Mouse (Mus musculus): ENCODE results near the gene Rnase11. TPM values are rescaled to one million over a fixed set of nuclear protein-coding genes. Genes with fewer than 3 reads are reported as not detected.

The Rnase11 gene
- total and polyA plus RNA-seq, 3 experiments = not detected

GRCm38 (mm10) chr14:51035206-51035605 lies 14.8 kb downstream of the Rnase11 start:
- Histone ChIP-seq H3K9me3 (replicated peaks; ENCODE audit: insufficient read depth, low read length) (no peaks in the 10 kb centered on the region), H3K36me3 (ENCODE audit: control insufficient read depth in 1 of 2, insufficient read depth in 2 of 2, low read length in 2 of 2) (no peaks in the 10 kb centered on the region), H3K79me2 (ENCODE audit: control insufficient read depth, insufficient read depth, low read length, poor library complexity) (no peaks in the 10 kb centered on the region), H3K4me1 (ENCODE audit: control insufficient read depth in 1 of 2, insufficient read depth in 2 of 2, low read length in 2 of 2) (no peaks in the 10 kb centered on the region), H3K27ac (ENCODE audit: control insufficient read depth, low read depth, low read length) (no peak overlapping the region), H3K4me3 (ENCODE audit: control insufficient read depth in 1 of 2, insufficient read depth in 1 of 2, low read depth in 2 of 2, low read length in 2 of 2) (no peak overlapping the region), H3K9ac (ENCODE audit: control insufficient read depth, low read depth, low read length, poor library complexity, severe bottlenecking) (no peak overlapping the region), H3K27me3 (ENCODE audit: control insufficient read depth in 1 of 2, insufficient read depth in 2 of 2, low read length in 2 of 2) (peaks cover 2 to 9% of the 10 kb centered on the region in 2 experiments)
- TF ChIP-seq CHD2 (IDR thresholded peaks at IDR 0.05; ENCODE audit: low read length) = no peak
- no peak for TF ChIP-seq KAT2A (conservative IDR thresholded peaks at IDR 0.05; ENCODE audit: low read depth, low read length)
- DNase-seq (ENCODE audit: low read depth, low spot score) = no peak

- no peak overlapping the region for H3K27ac ChIP-seq (ENCODE audit: control insufficient read depth, low read depth, low read length)
- H3K79me2 ChIP-seq (ENCODE audit: control insufficient read depth, insufficient read depth, low read length, poor library complexity) = no peaks in the 10 kb centered on the region
- H3K4me1 ChIP-seq (ENCODE audit: control insufficient read depth in 1 of 2, insufficient read depth in 2 of 2, low read length in 2 of 2) = peaks cover 0 to 4% of the 10 kb centered on the region in 2 experiments; a peak in 1 of 4 replicates
- H3K4me3 ChIP-seq (ENCODE audit: control insufficient read depth in 1 of 2, insufficient read depth in 1 of 2, low read depth in 2 of 2, low read length in 2 of 2) = no peak overlapping the region
- no peaks in the 10 kb centered on the region for H3K9me3 ChIP-seq (replicated peaks; ENCODE audit: insufficient read depth, low read length)
- peaks cover 2 to 10% of the 10 kb centered on the region in 2 experiments for H3K27me3 ChIP-seq (ENCODE audit: control insufficient read depth in 1 of 2, insufficient read depth in 2 of 2, low read length in 2 of 2)
- peak; percentile 8 for DNase-seq (ENCODE audit: low read depth, low spot score)
- TF ChIP-seq USF1 (IDR thresholded peaks at IDR 0.05; ENCODE audit: low read depth, low read length) (no peak), TCF12 (IDR thresholded peaks at IDR 0.05; ENCODE audit: low read depth, low read length) (no peak), TBP (IDR thresholded peaks at IDR 0.05; ENCODE audit: low read depth, low read length) (no peak), ZNF384 (IDR thresholded peaks at IDR 0.05; ENCODE audit: low read depth, low read length) (no peak)
- no peaks in the 10 kb centered on the region for H3K36me3 ChIP-seq (ENCODE audit: control insufficient read depth in 1 of 2, insufficient read depth in 2 of 2, low read length in 2 of 2)
- no peak overlapping the region for H3K9ac ChIP-seq (ENCODE audit: control insufficient read depth, low read depth, low read length, poor library complexity, severe bottlenecking)
Observed at GRCm38 (mm10) chr14:51027387-51028155, 22.4 kb downstream of the Rnase11 start.

DNA sequence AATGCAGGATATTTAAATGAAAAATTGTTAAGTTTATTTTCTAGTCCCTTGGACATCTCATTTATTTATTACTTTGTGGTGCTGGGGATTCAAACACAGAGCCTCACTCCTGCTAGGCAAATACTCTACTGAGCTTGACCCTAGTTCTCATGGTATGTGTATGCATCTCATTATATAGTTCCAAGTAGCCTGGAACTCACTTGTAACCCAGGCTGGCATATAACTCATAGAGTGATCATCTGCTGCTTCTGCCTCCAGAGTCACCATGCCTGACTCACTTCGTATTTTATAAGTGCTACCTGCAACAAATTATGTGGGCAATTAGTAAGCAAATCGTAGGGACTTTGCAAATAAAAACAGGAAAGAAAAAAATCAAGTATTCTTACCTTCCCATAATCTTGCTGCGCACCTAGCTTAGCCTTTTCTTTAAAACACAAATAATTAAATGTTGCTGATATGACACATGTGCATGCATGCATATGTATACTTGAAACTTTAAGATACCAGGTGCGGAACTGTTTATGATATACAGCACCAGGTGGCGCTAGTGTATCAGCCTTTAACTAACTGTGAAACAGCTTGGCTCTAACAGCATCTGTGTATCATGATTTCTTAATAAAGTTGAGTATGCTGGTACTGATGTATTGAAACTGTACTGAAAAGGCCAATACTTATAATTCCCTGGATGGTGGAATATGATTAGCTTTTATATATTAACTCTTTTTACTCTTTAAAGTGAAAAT lies 23.4 kb downstream of the Rnase11 start:
- Histone ChIP-seq H3K9me3 (replicated peaks; ENCODE audit: insufficient read depth, low read length) (no peaks in the 10 kb centered on the region), H3K4me3 (ENCODE audit: control insufficient read depth in 1 of 2, insufficient read depth in 1 of 2, low read depth in 2 of 2, low read length in 2 of 2) (no peak overlapping the region), H3K9ac (ENCODE audit: control insufficient read depth, low read depth, low read length, poor library complexity, severe bottlenecking) (no peak overlapping the region), H3K4me1 (ENCODE audit: control insufficient read depth in 1 of 2, insufficient read depth in 2 of 2, low read length in 2 of 2) (peaks cover 0 to 4% of the 10 kb centered on the region in 2 experiments; a peak in 1 of 4 replicates), H3K79me2 (ENCODE audit: control insufficient read depth, insufficient read depth, low read length, poor library complexity) (no peaks in the 10 kb centered on the region), H3K27ac (ENCODE audit: control insufficient read depth, low read depth, low read length) (no peak overlapping the region), H3K36me3 (ENCODE audit: control insufficient read depth in 1 of 2, insufficient read depth in 2 of 2, low read length in 2 of 2) (no peaks in the 10 kb centered on the region), H3K27me3 (ENCODE audit: control insufficient read depth in 1 of 2, insufficient read depth in 2 of 2, low read length in 2 of 2) (peaks cover 2 to 10% of the 10 kb centered on the region in 2 experiments; a peak in 3 of 4 replicates)
- peak; percentile 85 for DNase-seq (ENCODE audit: low read depth, low spot score)
- TF ChIP-seq UBTF (IDR thresholded peaks at IDR 0.05; ENCODE audit: borderline replicate concordance, insufficient read depth, low read depth, low read length) (no peak), TBP (IDR thresholded peaks at IDR 0.05; ENCODE audit: low read depth, low read length) (no peak), CHD2 (IDR thresholded peaks at IDR 0.05; ENCODE audit: low read length) (no peak), ZMIZ1 (IDR thresholded peaks at IDR 0.05; ENCODE audit: low read depth, low read length) (no peak), KAT2A (conservative IDR thresholded peaks at IDR 0.05; ENCODE audit: low read depth, low read length) (no peak), POLR2AphosphoS5 (IDR thresholded peaks at IDR 0.05; ENCODE audit: borderline replicate concordance, low read depth, low read length) (no peak), USF1 (IDR thresholded peaks at IDR 0.05; ENCODE audit: low read depth, low read length) (no peak), E2F4 (IDR thresholded peaks at IDR 0.05; ENCODE audit: borderline replicate concordance, low read depth, low read length) (no peak), MAFK (IDR thresholded peaks at IDR 0.05; ENCODE audit: borderline replicate concordance, low read depth, low read length) (no peak), TCF12 (IDR thresholded peaks at IDR 0.05; ENCODE audit: low read depth, low read length) (no peak), MXI1 (IDR thresholded peaks at IDR 0.05; ENCODE audit: low read depth, low read length) (no peak), HCFC1 (IDR thresholded peaks at IDR 0.05; ENCODE audit: low read depth, low read length) (no peak), ZKSCAN1 (IDR thresholded peaks at IDR 0.05; ENCODE audit: low read depth, low read length) (no peak; the same call in 1 of the 2 replicates), ELF1 (IDR thresholded peaks at IDR 0.05; ENCODE audit: low read depth, low read length) (no peak), MYB (IDR thresholded peaks at IDR 0.05; ENCODE audit: low read depth, low read length) (no peak), RAD21 (IDR thresholded peaks at IDR 0.05; ENCODE audit: low read depth, low read length) (peak; percentile 87), TAL1 (IDR thresholded peaks at IDR 0.05; ENCODE audit: low read length) (no peak), NRF1 (IDR thresholded peaks at IDR 0.05; ENCODE audit: insufficient read depth, low read depth, low read length, poor library complexity, severe bottlenecking) (no peak), EP300 (IDR thresholded peaks at IDR 0.05; ENCODE audit: low read depth in 1 of 2, low read length in 2 of 2) (no peak), CTCF (IDR thresholded peaks at IDR 0.05 in 2 of 3, conservative IDR thresholded peaks at IDR 0.05 in 1 of 3; ENCODE audit: control insufficient read depth in 1 of 3, insufficient read depth in 1 of 3, low read depth in 2 of 3, low read length in 3 of 3, poor library complexity in 1 of 3, severe bottlenecking in 1 of 3) (peak; percentile 36 to 83 (median 61); a peak in 5 of 6 replicates), POLR2A (IDR thresholded peaks at IDR 0.05; ENCODE audit: control insufficient read depth in 1 of 2, insufficient read depth in 1 of 2, low read depth in 1 of 2, low read length in 2 of 2, poor library complexity in 1 of 2) (no peak)

Data from MEL (cell line).